Mouse (Mus musculus) testis, adult 2 months (tissue): ENCODE measurements around the gene Fign.

Experiments
- CTCF ChIP-seq: fragments of 200-500 bp; IDR thresholded peaks from 2 replicates; pipeline ENCODE4 v1.5.1; 2012; ENCODE audit warnings: low read depth, mild to moderate bottlenecking, inconsistent platforms, low read length, moderate library complexity; ENCODE audit not compliant: control insufficient read depth, insufficient read depth, insufficient replicate concordance
- POLR2A ChIP-seq: fragments of 200-500 bp; IDR thresholded peaks from 2 replicates; pipeline ENCODE4 v1.6.1; 2012; ENCODE audit warnings: low read depth, mild to moderate bottlenecking, inconsistent platforms, low read length, moderate library complexity; ENCODE audit not compliant: control insufficient read depth

- TF ChIP-seq CTCF (no peak), POLR2A (no peak)
Measured at GRCm38 (mm10) chr2:64078551-64078950, 19.3 kb downstream of the Fign start.
